Mouse (Mus musculus): Measurements from ENCODE around the gene Gfm2.

- no peak for TF ChIP-seq POLR2A (IDR thresholded peaks at IDR 0.05; ENCODE audit: extremely low read depth, insufficient read depth, low read length)
- no peak for TF ChIP-seq CTCF (IDR thresholded peaks at IDR 0.05; ENCODE audit: low read depth, low read length)
Measured at GRCm38 (mm10) chr13:97230101-97230500, 92.4 kb downstream of the Gfm2 start.

Data from liver, adult 2 months (tissue).